Mouse (Mus musculus): ENCODE measurements around the gene Gm26741. TPM values are rescaled to one million over a fixed set of nuclear protein-coding genes. Genes with fewer than 3 reads are reported as not detected.

Gm26741 gene
- polyA plus RNA-seq, 1 experiment from 2014 or later = not detected

GRCm38 (mm10) chr10:52368376-52368775, 9.8 kb downstream of the Gm26741 start:
- no peaks in the 10 kb centered on the region for H3K27me3 ChIP-seq (ENCODE audit: control insufficient read depth, insufficient read depth, low read length)
- no peak for ATAC-seq (ENCODE audit: low FRiP score, low TSS enrichment)
- WGBS = 86% methylated on average over 4 of the region's 4 CpGs

GRCm38 (mm10) chr10:52373834-52374233, 15.3 kb downstream of the Gm26741 start:
- no peaks in the 10 kb centered on the region for H3K4me1 ChIP-seq (ENCODE audit: control insufficient read depth, insufficient read depth, low read length)
- WGBS = 55% methylated on average over 4 of the region's 4 CpGs
- no peaks in the 10 kb centered on the region for H3K27me3 ChIP-seq (ENCODE audit: control insufficient read depth, insufficient read depth, low read length)
- no peak for ATAC-seq (ENCODE audit: low FRiP score, low TSS enrichment)
- no peak overlapping the region for H3K4me2 ChIP-seq (replicated peaks; ENCODE audit: low read depth, low read length)
- H3K36me3 ChIP-seq (ENCODE audit: control insufficient read depth, insufficient read depth, low read length) = no peaks in the 10 kb centered on the region
- H3K9me3 ChIP-seq (ENCODE audit: control insufficient read depth, low read length) = no peaks in the 10 kb centered on the region
- H3K27ac ChIP-seq (ENCODE audit: low read depth, low read length) = no peak overlapping the region
- H3K4me3 ChIP-seq (ENCODE audit: low read length) = no peak overlapping the region
- no peak overlapping the region for H3K9ac ChIP-seq (ENCODE audit: low read depth, low read length)

More at GRCm38 (mm10) chr10:52368376-52368775, 9.8 kb downstream of the Gm26741 start:
- Histone ChIP-seq H3K4me2 (replicated peaks; ENCODE audit: low read depth, low read length) (no peak overlapping the region), H3K36me3 (ENCODE audit: control insufficient read depth, insufficient read depth, low read length) (no peaks in the 10 kb centered on the region), H3K27ac (ENCODE audit: low read depth, low read length) (no peak overlapping the region), H3K4me1 (ENCODE audit: control insufficient read depth, insufficient read depth, low read length) (no peaks in the 10 kb centered on the region), H3K4me3 (ENCODE audit: low read length) (no peak overlapping the region), H3K9me3 (ENCODE audit: control insufficient read depth, low read length) (no peaks in the 10 kb centered on the region), H3K9ac (ENCODE audit: low read depth, low read length) (no peak overlapping the region)

GRCm38 (mm10) chr10:52374651-52375050, 16.1 kb downstream of the Gm26741 start:
- H3K9me3 ChIP-seq (ENCODE audit: control insufficient read depth, low read length) = no peaks in the 10 kb centered on the region
- no peak for ATAC-seq (ENCODE audit: low FRiP score, low TSS enrichment)
- no peak overlapping the region for H3K4me2 ChIP-seq (replicated peaks; ENCODE audit: low read depth, low read length)
- no peak overlapping the region for H3K27ac ChIP-seq (ENCODE audit: low read depth, low read length)
- H3K4me3 ChIP-seq (ENCODE audit: low read length) = no peak overlapping the region
- H3K4me1 ChIP-seq (ENCODE audit: control insufficient read depth, insufficient read depth, low read length) = no peaks in the 10 kb centered on the region
- no peak overlapping the region for H3K9ac ChIP-seq (ENCODE audit: low read depth, low read length)
- no peaks in the 10 kb centered on the region for H3K36me3 ChIP-seq (ENCODE audit: control insufficient read depth, insufficient read depth, low read length)
- H3K27me3 ChIP-seq (ENCODE audit: control insufficient read depth, insufficient read depth, low read length) = no peaks in the 10 kb centered on the region

GRCm38 (mm10) chr10:52376422-52376821, 17.9 kb downstream of the Gm26741 start:
- no peak overlapping the region for H3K4me2 ChIP-seq (replicated peaks; ENCODE audit: low read depth, low read length)
- WGBS = 92% methylated on average over 2 of the region's 2 CpGs
- H3K9ac ChIP-seq (ENCODE audit: low read depth, low read length) = no peak overlapping the region
- no peaks in the 10 kb centered on the region for H3K4me1 ChIP-seq (ENCODE audit: control insufficient read depth, insufficient read depth, low read length)
- no peak overlapping the region for H3K4me3 ChIP-seq (ENCODE audit: low read length)
- no peaks in the 10 kb centered on the region for H3K36me3 ChIP-seq (ENCODE audit: control insufficient read depth, insufficient read depth, low read length)
- H3K9me3 ChIP-seq (ENCODE audit: control insufficient read depth, low read length) = no peaks in the 10 kb centered on the region
- no peak overlapping the region for H3K27ac ChIP-seq (ENCODE audit: low read depth, low read length)
- no peak for ATAC-seq (ENCODE audit: low FRiP score, low TSS enrichment)
- no peaks in the 10 kb centered on the region for H3K27me3 ChIP-seq (ENCODE audit: control insufficient read depth, insufficient read depth, low read length)

- ATAC-seq (ENCODE audit: low FRiP score, low TSS enrichment) = no peak
- Histone ChIP-seq H3K9me3 (ENCODE audit: control insufficient read depth, low read length) (no peaks in the 10 kb centered on the region), H3K9ac (ENCODE audit: low read depth, low read length) (no peak overlapping the region), H3K4me2 (replicated peaks; ENCODE audit: low read depth, low read length) (no peak overlapping the region), H3K4me1 (ENCODE audit: control insufficient read depth, insufficient read depth, low read length) (0 out of 2 replicates have a peak, but pooled peaks cover 3% of the 10 kb centered on the region), H3K36me3 (ENCODE audit: control insufficient read depth, insufficient read depth, low read length) (no peaks in the 10 kb centered on the region), H3K4me3 (ENCODE audit: low read length) (no peak overlapping the region), H3K27ac (ENCODE audit: low read depth, low read length) (no peak overlapping the region), H3K27me3 (ENCODE audit: control insufficient read depth, insufficient read depth, low read length) (no peaks in the 10 kb centered on the region)
- WGBS = 80% methylated on average over 2 of the region's 2 CpGs
Measured at GRCm38 (mm10) chr10:52377813-52378212, 19.2 kb downstream of the Gm26741 start.

- Histone ChIP-seq H3K27ac (ENCODE audit: low read depth, low read length) (peak overlapping the region; percentile 91), H3K36me3 (ENCODE audit: control insufficient read depth, insufficient read depth, low read length) (no peaks in the 10 kb centered on the region), H3K4me1 (ENCODE audit: control insufficient read depth, insufficient read depth, low read length) (0 out of 2 replicates have a peak, but pooled peaks cover 3% of the 10 kb centered on the region), H3K27me3 (ENCODE audit: control insufficient read depth, insufficient read depth, low read length) (no peaks in the 10 kb centered on the region), H3K4me3 (ENCODE audit: low read length) (peak overlapping the region; percentile 72), H3K4me2 (replicated peaks; ENCODE audit: low read depth, low read length) (peak overlapping the region; percentile 69), H3K9ac (ENCODE audit: low read depth, low read length) (peak overlapping the region; percentile 89), H3K9me3 (ENCODE audit: control insufficient read depth, low read length) (no peaks in the 10 kb centered on the region)
- WGBS = under 1% methylated on average over 19 of the region's 19 CpGs
- ATAC-seq (ENCODE audit: low FRiP score, low TSS enrichment) = peak; percentile 59
Measured at GRCm38 (mm10) chr10:52381321-52381801, 22.8 kb downstream of the Gm26741 start.

GRCm38 (mm10) chr10:52381845-52382591, 23.5 kb downstream of the Gm26741 start, which contains the start of gene Gopc:
TSS of gene Gopc (minus strand) at chr10:52382124.
- Histone ChIP-seq H3K9ac (ENCODE audit: low read depth, low read length) (peak within 1 kb of the TSS; percentile 89), H3K4me2 (replicated peaks; ENCODE audit: low read depth, low read length) (peak within 1 kb of the TSS; percentile 69), H3K36me3 (ENCODE audit: control insufficient read depth, insufficient read depth, low read length) (no peaks in the 10 kb centered on the region), H3K4me3 (ENCODE audit: low read length) (peak within 1 kb of the TSS; percentile 72), H3K27ac (ENCODE audit: low read depth, low read length) (peak within 1 kb of the TSS; percentile 91), H3K27me3 (ENCODE audit: control insufficient read depth, insufficient read depth, low read length) (no peaks in the 10 kb centered on the region), H3K9me3 (ENCODE audit: control insufficient read depth, low read length) (no peaks in the 10 kb centered on the region), H3K4me1 (ENCODE audit: control insufficient read depth, insufficient read depth, low read length) (0 out of 2 replicates have a peak, but pooled peaks cover 3% of the 10 kb centered on the region)
- WGBS = under 1% methylated on average over 54 of the region's 71 CpGs
- ATAC-seq (ENCODE audit: low FRiP score, low TSS enrichment) = peak; percentile 99

GRCm38 (mm10) chr10:52383022-52383421, 24.5 kb downstream of the Gm26741 start:
- Histone ChIP-seq H3K27ac (ENCODE audit: low read depth, low read length) (no peak overlapping the region), H3K4me2 (replicated peaks; ENCODE audit: low read depth, low read length) (peak overlapping the region; percentile 69), H3K36me3 (ENCODE audit: control insufficient read depth, insufficient read depth, low read length) (no peaks in the 10 kb centered on the region), H3K4me3 (ENCODE audit: low read length) (peak overlapping the region; percentile 72), H3K27me3 (ENCODE audit: control insufficient read depth, insufficient read depth, low read length) (no peaks in the 10 kb centered on the region), H3K9ac (ENCODE audit: low read depth, low read length) (peak overlapping the region; percentile 89; the same call in 1 of the 2 replicates), H3K9me3 (ENCODE audit: control insufficient read depth, low read length) (no peaks in the 10 kb centered on the region), H3K4me1 (ENCODE audit: control insufficient read depth, insufficient read depth, low read length) (0 out of 2 replicates have a peak, but pooled peaks cover 3% of the 10 kb centered on the region)
- WGBS = 71% methylated on average over 6 of the region's 6 CpGs
- ATAC-seq (ENCODE audit: low FRiP score, low TSS enrichment) = no peak

- H3K9me3 ChIP-seq (ENCODE audit: control insufficient read depth, low read length) = no peaks in the 10 kb centered on the region
- no peaks in the 10 kb centered on the region for H3K36me3 ChIP-seq (ENCODE audit: control insufficient read depth, insufficient read depth, low read length)
- no peaks in the 10 kb centered on the region for H3K27me3 ChIP-seq (ENCODE audit: control insufficient read depth, insufficient read depth, low read length)
- no peak for ATAC-seq (ENCODE audit: low FRiP score, low TSS enrichment)
- H3K4me1 ChIP-seq (ENCODE audit: control insufficient read depth, insufficient read depth, low read length) = 0 out of 2 replicates have a peak, but pooled peaks cover 3% of the 10 kb centered on the region
- no peak overlapping the region for H3K4me2 ChIP-seq (replicated peaks; ENCODE audit: low read depth, low read length)
- no peak overlapping the region for H3K9ac ChIP-seq (ENCODE audit: low read depth, low read length)
- no peak overlapping the region for H3K27ac ChIP-seq (ENCODE audit: low read depth, low read length)
- 90% methylated on average over 1 of the region's 1 CpGs for WGBS
- no peak overlapping the region for H3K4me3 ChIP-seq (ENCODE audit: low read length)
Measured at GRCm38 (mm10) chr10:52383522-52383921, 25.0 kb downstream of the Gm26741 start.
